Mouse (Mus musculus) natural killer cell, adult 2 months (primary cell): Measurements from ENCODE around the gene Soga3.

Source experiments
- DNase-seq, 2 experiments: peaks; one replicate each; pipeline ENCODE4 v3.0.0; 2022; ENCODE audit warnings: low spot score in 2 of 2

Soga3 gene

DNA sequence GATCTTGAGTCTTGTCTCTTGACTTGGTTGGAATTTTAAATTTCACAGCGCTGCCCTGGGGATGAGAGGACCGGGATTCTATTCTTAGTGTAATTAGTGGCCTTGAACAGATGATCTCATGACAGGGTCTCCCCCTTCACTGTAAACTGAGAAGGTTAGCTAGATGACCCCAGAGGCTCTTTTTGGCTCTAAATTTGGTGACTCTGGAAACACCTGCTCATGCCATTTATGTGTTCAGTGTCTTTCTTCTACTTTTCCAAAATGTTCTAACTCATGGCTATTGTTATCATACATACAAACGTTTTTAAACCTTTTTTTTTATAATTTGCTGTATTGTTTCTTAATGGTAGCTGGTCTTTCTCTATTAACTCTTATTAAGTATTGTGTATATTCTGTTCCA, 65.1 kb downstream of the Soga3 start:
- DNase-seq: no peak

DNA sequence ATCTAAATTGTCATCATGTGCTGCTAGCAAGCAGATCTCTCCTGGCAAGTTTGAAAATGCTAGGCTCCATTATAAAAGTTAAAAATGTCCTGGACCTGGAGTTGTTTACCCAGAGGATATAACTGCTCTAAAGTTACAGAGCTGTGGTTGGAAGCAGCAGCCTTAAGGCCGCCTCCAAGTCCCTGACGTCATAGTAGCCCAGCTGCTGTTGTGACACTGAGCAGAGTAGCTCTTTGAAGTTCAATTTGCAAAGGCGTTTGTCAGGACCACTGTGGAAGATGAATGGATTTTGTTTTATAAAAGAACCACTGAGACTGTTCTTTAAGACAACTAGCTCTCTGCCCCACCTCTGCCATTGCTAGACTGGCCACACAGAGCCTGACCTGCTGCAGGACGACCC, 67.8 kb downstream of the Soga3 start, which contains the start of gene 9330159F19Rik:
9330159F19Rik (plus strand) TSS at position 154 of the 400 bp plus-strand sequence.
- no peak for DNase-seq

DNA sequence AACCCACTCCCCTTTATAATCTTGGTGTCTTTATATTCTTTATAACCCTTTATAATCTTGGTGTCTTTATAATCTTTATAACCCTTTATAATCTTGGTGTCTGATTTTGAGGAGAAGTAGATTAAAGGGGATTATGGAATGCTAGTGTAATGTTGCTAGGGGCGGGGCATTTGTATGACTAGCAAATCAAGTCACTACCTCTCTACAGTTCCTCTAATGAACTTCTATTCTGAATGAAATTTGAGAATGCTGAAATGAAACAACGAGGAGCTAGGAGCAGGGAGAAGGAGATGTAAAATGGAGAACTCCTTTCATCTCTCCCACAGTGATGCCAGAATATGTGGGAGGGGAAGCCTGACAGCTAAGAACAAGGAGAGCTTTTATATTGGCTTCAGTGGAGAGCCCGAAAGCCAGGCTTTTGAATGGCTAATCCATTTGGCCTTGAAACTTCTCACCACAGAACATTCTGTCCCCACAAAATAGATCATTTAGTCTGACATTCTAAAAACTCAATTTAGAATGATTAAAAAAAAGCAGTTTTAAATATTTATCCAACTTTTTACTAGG, 70.0 kb downstream of the Soga3 start:
- no peak for DNase-seq

GRCm38 (mm10) chr10:29216957-29217356, 73.3 kb downstream of the Soga3 start:
- no peak for DNase-seq

- DNase-seq: no peak
Observed at GRCm38 (mm10) chr10:29217451-29217850, 73.8 kb downstream of the Soga3 start.

DNA sequence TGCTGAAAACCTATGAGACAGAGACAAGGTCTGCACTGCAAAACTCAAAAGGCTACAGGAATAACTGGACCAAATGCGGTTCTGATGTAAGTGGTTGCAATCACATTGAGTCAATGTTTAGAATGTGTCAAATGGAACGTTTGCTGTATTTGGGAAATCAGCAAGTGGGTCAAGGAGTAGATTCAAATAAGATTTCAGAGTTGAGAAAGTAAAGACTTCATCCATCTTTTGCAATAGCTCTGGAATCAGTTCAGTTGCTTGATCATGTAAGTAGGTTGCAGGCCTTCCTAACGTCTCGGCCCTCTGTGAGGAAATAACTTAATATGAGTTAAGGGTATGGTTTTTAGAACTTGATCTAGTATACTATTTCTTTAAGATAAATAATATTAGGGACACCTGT, 81.7 kb downstream of the Soga3 start:
- no peak for DNase-seq

DNA sequence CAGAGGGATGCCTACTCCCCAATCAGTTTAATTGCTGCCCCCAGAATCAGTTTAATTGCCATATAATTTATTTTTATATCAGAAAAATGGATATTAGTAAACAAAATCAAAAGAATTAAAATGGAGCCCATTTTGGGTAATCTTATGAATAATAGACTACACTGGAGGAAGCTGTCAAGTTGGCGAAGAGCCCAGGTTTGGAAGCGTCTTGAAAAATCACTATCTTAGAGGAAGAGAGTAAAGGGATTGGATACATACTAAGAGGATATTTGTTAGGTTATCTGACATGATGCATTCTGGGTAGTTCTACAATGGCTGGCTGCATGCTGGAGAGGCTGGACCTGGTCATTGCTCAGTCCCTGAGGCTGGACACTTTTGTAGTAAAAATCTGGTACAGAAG, 87.6 kb downstream of the Soga3 start:
- DNase-seq: no peak
